Mouse (Mus musculus) cerebellum, adult (tissue): ENCODE measurements around the gene Ikzf1.

Experiments
- ATAC-seq: cut with Nextera tagmentation; 2 replicates; pipeline ENCODE4 v1.9.2; 2017; ENCODE audit warnings: mild to moderate bottlenecking, moderate library complexity, mixed read lengths; ENCODE audit not compliant: insufficient number of reproducible peaks, low FRiP score, low TSS enrichment

The Ikzf1 gene

DNA sequence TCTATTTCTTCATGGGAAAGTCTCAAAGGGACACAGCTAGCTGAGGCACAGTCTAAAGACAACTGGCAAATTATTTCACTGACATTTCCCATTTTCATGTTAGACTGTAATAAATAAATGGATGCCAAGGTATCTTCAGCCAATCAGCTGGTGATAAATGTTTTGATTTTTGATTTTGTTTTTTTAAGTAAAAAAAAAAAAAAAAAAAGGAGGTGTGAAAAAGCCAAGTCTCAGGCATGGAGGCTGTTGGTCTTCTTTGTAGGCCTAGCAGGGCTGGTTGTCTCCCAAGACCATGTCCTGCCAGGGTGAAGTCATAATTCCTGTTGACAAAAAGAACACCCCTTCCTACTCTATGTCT is 4.9 kb downstream of the Ikzf1 start:
- no peak for ATAC-seq

DNA sequence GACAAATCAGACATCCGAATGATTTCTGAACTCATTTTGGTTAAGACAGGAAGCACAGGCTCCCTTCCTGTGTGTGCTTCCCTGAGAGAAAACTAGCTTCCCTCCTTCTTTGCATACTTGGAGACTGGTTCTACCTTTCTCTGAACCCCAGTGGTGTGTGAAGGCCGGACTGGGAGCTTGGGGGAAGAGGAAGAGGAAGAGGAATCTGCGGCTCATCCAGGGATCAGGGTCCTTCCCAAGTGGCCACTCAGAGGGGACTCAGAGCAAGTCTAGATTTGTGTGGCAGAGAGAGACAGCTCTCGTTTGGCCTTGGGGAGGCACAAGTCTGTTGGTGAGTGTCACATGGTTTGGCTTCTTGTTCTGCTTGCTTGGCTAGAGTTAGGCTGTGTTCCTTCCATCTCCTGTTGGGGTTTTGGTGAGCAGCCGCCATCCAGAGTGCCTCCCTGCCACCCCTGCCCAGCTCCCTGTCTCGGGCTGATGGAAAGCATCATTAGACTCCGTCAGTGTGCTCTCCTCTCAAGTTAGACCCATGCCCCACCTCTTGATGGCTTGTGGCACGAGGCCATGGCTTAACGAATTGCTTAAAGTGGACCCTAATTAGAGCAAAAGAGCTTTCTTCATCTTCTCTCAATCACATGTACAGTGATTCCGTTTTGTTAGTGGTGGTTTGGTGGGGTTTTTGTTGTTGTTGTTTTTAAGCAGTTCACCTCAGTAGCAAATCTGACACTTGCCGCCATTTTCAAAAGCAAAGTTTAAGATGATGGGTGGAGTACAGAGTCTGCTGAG is 5.4 kb downstream of the Ikzf1 start:
- no peak for ATAC-seq

DNA sequence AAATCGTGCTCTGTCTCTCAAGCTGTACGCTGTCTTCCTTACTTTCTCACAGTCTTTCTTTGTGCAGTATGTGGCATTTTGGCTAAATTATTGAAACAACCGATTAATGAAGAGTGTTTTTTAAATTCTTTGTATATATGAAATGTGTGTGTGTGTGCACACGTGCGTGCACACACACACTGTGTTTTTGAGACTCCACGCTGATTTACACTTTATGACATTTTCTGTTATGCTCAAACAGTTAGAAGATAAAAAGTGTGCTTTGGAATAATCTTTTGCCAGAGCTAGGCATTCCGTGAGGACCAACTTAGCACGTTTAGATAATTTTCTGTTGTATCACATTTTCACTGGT is 6.0 kb downstream of the Ikzf1 start:
- ATAC-seq, result no peak

DNA sequence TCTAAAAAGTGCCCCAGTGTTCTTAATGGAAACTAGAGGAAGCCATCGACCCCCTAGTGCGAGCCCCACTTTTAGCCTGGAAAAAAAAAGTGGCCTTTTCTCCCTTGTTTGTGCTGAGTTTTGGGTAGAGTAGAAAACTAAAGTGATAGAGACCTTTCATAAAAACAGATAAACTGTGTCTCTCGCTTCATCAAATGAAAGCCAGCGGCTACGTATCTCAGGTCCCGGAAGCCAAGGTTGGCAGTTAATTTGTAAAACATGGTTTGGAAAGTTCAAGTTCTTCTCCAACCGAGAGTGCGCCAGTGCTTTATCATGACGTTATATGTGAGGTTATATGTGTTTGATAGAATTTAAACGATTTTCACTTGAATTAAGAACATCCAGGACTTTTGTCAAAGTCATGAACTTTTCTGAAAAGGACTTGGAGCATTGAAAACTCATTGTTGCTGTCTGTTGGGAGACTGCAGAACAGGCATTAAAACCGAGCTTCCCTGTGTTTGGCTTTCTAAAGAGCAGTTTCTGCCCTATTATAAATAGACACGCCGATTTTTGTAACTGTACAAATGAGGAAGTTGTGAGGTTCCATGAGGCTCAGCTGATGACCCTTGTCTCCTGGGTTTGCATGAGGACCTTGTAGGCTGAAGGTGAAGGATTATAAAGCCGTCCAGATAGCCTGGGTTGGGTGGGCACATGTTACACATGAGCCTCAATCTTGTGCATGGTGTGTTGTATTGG is 6.7 kb downstream of the Ikzf1 start:
- ATAC-seq, result no peak

DNA sequence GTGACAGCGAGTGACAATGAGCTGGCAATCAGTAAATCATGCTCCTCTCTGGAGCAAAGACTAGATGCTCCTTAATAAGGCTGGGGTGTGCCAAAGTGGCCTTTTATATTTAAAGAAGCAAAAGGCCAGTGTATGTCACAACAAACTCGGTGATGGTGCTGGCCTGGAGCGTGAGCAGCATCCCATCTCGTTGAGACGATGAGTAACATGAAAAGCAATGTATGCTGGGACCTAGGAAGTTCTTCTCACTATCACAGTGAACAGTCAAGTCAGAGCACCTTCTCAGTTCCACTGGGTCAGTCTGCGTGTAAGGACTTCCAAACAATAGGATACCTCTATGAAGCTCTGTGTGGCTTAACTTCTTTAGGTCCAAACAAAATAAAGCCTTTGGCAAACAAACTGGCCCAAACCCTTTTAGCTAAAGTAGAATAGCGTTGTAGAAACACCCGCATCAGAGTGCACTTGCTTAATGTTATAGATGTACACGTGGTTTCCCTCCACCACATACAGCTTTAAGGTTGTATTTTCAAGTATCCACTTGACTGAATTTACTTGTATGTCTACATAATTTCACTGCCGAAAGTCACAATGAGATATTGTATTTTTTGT is 7.9 kb downstream of the Ikzf1 start:
- ATAC-seq, result no peak

DNA sequence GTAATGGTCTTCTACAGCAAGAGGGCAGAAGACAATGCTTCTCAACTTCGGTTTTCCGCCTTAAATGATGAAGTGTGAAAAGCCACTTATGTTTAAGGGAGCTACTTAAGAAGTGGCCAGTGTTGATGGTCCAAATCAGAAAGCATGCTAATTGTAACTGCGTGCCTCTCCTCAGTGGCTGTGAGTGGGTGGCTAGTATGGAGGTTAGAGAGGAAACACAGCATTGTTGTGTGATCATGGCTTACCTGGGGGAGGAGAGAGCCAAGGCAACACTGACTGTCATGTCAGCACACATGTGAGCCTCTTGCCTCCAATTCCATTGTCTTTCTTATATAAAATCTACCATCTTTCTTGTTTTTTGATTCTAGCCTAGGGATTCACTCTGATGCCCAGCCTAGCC is 8.6 kb downstream of the Ikzf1 start:
- no peak for ATAC-seq

DNA sequence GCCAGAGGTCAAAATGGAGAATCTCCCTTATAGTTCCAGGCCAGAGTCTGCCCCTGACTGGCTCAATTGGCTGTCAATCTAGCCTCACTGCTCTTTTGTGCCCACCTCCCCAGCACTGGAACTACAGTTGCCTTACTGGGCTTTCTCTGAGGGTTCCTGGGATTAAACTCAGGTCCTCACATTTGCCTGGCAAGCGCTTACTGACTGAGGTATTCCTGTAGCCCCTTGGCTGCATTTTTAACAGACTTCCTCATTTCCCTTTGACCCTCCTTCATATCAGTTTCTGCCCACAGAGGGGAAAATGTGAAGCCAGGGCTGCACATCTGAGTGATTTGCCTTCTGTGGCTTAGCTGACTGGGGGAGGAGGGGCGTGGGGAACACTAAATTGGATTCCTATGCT is 9.3 kb downstream of the Ikzf1 start:
- ATAC-seq, result no peak

DNA sequence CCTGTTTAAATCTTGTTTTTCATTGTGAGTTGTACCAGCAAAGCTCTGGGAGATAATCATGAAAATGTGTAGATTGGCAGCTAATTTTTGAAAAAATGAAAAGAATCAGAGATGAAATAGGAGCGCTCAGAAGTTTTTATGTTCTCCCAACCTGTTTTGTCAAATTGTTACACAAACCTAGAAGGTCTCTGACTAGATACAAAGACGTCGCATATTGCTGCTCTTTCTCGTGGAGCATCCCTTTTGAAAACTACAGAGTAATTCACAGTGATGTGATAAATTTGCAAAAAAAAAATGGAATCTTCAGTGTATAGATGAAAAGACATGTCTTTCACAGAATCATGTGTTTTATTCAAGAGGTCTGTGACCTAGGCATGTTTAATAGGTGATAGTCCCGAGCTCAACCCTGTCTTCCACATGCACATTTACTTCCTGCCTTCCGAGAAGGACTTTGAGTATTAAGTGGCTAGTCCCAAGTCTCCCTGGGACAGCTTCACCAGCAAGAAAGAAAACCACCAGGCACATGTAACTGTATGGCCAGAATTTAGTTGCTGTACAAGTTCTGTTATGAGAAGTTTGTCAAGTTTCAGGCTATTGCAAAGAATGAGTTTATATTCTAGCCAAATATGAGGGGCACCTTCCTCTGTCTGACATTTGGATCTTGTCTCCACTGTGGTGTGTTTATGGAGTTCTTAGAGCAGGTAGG is 9.8 kb downstream of the Ikzf1 start:
- no peak for ATAC-seq

DNA sequence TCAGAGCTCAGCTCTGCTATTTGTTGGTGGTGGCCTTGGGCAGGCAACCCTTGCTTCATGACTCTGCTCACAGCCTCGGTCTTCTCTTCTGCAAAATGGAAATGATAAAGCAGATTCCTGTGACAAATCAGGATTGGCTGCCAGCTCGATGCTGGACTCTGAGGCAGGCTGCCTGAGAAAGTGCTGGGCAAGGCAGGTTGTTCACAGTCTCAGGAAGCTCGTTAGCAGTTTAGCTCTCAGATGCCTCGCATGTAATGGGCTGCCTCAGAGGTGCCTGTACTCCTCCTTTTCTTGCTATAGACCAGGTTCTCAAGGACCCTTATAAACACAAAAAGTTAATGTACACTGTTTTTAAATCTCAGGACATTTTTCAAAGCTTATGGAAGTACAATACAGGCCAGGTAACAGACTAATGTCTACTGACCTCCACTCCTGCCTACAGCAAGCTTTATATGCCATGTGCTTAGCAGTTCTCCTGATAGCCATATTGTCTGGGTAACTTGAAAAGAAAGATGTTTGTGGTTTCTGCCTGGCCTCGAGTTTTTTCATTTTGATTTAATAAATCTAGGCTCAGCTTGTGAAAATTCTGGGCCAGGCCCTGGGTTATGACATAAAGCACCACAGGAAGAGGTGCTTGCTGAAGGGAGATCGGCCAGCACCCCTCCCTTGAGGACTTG is 10.5 kb downstream of the Ikzf1 start:
- ATAC-seq, result no peak

DNA sequence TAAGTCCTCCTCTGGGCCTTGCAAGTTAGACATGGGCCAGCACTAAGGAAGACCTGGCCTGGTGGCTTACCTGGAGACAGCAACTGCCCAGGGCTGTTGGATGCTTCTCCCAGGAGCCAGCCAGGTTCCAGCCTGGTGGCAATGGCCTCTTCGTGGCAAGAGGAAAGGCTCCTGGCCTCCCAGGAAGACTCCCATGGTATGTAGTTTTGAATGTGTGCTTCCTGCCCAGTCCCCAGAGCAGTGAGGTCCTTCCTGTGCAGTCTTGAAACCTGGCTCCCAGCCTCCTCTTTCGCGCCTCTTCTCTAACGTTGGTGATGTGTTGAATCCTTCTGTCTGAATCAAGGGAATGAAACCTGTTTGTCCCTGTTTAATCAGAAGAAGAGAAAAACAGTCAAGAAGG is 11.1 kb downstream of the Ikzf1 start:
- ATAC-seq, result no peak

DNA sequence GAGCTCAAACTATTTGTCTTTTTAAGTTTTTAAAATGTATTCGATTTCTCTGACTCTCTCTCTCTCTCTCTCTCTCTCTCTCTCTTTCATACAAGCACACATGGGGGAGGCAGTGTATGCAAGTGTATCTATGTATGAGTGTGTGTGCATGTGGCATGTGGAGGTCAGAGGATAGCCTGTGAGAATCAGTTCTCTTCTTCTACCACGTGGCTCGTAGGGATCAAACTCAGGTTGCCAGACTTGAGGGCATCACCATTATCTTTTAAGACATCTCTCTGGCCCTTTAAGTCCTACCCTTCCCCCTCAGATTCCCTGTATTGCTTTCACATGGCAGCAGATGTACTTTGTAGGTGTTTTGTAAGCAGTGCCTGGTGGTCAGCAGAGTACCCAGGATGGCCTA is 12.0 kb downstream of the Ikzf1 start:
- ATAC-seq, result no peak

DNA sequence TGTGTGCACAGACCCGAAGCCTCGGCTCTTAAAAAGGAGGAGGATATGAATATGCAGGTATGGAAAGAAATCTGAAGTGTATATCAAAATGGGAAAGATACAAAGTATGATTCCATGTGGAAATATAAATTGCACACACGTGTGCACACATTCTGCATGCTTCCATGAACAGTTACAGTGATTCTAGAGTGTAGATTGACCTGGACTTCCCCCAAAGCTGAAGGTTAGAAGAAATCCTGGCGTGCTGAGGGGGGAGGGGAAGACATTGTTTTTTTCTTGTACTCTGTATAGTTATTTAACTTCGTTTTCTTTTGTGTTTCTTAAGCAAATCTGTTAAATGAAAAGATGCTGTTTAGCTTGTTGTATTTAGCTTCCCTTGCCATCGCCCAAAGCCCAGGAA is 16.6 kb downstream of the Ikzf1 start:
- no peak for ATAC-seq

DNA sequence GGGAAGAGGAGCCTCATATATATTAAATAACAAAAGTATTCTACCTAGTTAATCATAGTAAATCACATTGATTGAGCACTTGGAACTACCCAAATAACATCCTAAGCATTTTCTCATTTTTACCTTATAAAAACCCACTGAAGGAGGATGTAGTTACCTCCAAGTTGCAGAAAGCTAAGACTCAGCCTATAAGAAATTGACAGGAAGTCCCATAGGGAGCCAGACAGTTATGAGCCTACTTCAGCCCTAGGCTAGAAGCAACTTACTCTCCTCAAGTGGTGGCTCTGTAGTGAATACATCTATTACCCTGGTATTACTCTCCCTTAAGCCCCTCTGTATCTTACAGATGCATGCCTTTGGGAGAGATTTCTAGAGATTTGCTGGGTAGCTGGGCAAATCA is 19.0 kb downstream of the Ikzf1 start:
- ATAC-seq, result no peak

DNA sequence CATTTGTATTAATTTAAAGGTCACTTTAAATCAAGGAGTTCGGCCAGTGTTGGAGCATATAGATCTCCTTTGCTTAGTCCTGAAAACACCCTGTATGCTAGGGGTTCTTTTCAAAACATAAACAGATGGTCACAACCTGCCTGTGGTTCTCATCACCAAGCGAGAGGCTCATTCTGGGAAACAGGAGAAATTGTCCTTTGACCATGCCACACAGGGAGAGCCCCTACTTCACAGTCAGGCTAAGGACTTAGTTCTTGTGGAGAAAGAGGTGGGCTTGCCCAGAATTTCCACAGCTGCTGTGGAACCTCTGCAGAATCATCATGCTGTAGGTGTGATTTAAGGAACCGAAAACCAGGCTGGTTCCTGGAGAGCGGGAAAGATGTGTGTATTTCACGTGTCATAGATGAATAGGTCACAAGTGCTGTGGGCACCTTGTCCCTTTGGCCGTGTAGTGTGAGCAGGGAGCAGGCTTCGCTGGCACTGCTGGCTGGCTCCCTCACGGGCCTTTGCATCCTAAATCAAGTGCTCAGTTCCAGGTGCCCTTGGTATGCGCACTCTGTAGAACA is 23.4 kb downstream of the Ikzf1 start:
- no peak for ATAC-seq

DNA sequence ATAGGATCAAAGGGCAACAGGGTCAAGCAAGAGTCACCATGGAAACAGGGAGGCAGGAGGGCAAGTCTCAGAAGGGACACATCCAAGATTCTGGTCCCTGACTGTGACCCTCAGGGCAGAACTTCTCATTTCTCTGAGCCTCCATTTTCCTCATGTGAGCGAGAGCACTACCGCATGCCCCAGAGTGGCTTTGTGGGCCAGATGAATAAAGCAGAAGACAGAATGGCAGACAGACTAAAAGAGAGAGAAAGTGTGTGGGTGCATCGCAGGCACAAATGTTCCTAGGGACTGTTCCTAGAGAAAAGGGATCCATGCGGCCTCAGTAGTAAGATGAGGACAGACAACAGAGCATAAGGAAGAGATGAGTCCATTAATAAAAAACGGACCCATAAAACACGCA is 24.5 kb downstream of the Ikzf1 start:
- ATAC-seq, result no peak

DNA sequence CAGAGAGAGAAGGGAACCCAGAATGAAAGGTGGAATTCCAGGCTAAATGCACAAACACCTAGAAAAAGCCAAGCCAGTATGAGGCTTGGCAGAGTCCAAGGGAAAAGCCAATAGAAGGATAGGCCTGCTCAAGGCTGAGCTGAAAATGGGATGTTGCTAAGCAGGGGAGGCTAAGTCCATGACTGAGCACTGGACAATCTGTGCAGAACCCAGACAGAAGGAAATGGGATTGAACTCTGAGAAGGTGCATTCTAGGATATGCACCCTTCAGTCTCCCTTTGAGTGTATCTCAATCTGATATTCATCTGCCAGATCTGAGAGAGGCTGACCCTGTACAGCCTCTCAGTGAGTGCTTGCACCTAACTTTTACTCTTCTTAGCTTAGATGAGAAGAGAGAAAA is 25.9 kb downstream of the Ikzf1 start:
- ATAC-seq, result no peak

DNA sequence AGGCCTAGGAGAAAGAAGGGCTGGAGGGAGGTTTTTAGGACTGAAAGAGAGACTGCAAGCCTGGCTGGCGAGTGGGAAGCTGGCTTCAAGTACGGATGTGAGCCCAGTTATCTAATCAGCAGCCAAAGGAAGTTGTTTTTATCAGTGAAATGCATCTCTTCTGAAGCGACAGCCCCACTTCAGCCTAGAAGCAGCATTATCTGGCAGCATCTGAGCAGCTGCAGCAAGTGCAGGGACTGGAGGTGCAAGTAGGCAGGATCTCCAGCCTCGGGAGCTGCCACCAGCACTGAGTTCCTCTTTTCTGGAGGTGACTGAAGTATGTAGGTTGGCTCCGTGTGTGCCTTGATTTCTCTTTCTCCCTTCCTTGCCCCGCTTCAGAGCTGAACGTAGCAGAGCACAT is 26.9 kb downstream of the Ikzf1 start:
- no peak for ATAC-seq

DNA sequence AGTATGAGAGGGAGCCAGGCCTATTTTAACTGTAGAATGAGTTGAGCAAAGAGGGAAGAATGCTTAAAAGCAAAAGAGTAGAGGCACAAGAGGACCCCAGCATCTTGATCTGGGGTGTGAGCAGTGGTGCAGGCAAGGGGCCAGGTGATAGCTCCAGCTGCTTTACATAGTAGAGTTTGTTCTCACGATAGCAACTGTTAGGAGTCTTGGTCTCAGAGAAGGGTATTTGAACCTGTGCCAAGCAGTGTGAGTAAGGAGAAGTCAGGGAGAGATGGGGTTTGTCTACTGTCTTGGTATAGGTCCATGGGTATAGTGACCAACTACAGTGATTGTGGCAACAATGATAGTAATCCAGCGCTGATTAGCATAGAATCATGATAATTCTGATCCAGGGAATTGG is 29.9 kb downstream of the Ikzf1 start:
- ATAC-seq, result no peak

DNA sequence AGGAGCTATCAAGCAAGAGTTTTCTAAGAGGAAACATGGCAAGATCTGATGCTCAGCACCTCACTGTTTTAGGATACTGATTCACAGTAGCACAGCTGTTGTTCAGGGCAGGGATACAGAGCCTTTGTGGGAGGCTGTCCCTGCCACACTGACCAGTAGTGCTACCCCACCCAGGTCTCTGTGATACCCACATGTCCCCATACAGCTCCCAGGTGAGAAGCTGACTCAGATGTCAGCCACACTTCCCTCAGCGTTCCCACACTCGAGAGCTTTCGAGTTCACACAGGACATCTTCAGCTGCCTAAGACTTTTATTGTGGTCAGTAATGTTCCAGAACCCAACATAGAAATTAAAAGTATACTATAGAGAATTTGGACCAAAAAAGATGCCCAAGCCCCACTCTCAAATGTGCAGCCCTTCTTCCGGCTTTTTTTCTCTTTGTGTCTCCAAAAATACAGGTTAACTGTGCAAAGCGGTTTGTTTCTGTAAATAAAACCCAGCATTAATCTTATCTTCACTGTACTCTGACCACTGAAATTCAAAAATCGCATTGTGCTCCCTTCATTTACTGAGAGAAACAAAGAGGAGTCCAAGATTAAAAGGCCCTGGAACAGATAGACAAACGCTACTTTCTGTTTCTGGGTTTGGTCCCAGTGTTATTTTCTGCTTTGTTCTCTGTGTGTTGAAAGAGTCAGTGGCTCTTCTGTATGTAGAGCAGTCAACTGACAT is 31.3 kb downstream of the Ikzf1 start:
- ATAC-seq, result no peak

DNA sequence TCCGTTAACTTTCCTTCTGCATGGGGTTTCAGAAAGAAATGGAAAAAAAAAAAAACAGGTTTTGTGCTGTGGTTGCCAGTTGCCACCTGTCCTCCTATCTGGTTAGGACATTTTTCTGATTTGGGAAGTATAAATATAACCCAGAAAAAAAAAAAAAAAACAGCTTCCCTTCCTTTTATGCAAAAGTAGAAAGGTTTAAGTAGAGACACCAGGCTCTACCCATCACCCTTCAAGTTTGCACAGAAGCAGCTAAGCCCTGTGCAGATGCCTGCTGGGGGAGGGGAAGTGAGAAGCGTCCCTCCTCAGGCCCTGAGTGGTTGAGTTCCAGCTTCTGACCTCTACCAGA is 31.9 kb downstream of the Ikzf1 start:
- ATAC-seq, result no peak
